Mouse (Mus musculus) testis, adult 2 months (tissue): ENCODE measurements around the gene Arid1a.

Experiments used
- CTCF ChIP-seq: fragments of 200-500 bp; IDR thresholded peaks from 2 replicates; pipeline ENCODE4 v1.5.1; 2012; ENCODE audit warnings: low read depth, mild to moderate bottlenecking, inconsistent platforms, low read length, moderate library complexity; ENCODE audit not compliant: control insufficient read depth, insufficient read depth, insufficient replicate concordance
- POLR2A ChIP-seq: fragments of 200-500 bp; IDR thresholded peaks from 2 replicates; pipeline ENCODE4 v1.6.1; 2012; ENCODE audit warnings: low read depth, mild to moderate bottlenecking, inconsistent platforms, low read length, moderate library complexity; ENCODE audit not compliant: control insufficient read depth

DNA sequence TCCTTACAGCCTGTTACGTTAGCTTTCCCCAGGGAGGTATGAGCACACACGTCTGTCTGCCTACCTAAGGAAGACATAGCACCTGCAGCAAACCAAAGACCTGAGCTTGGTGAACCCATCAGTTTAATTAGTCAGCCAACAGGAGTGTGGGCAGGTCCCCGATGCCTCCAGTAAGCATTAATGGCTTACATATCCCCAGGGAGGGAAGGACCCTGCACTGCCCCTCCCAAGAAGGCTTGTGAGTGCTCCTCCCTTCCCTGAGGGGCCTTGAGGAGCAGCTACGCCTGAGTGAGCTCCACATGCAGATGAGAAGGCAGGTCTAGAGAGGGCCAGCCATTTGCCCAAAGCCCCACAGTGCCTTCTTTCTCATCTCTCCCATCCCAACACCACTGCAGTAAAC lies 100.3 kb downstream of the Arid1a start:
- TF ChIP-seq POLR2A (no peak), CTCF (no peak)
